Mouse (Mus musculus) kidney, adult 9 months (tissue): Measurements from ENCODE around the gene Gm14325.
"Not testable (repeated sequence)": the region's sequence is repeated elsewhere in the genome, so short reads cannot be mapped to it uniquely, and the experiment has no call there.

ENCODE experiments used
- DNase-seq: peaks from one replicate; pipeline ENCODE4 v3.0.0; 2022

The Gm14325 gene

GRCm38 (mm10) chr2:177839901-177840663 lies at the start of gene Gm14325:
Gene Gm14325, minus strand, starts transcription at chr2:177840336.
- peak; percentile 91 for DNase-seq

GRCm38 (mm10) chr2:177887743-177888142 lies 47.6 kb upstream of the Gm14325 start:
- DNase-seq: not testable (repeated sequence)

- not testable (repeated sequence) for DNase-seq
Measured at GRCm38 (mm10) chr2:177862254-177862653, 22.1 kb upstream of the Gm14325 start.

- DNase-seq: not testable (repeated sequence)
Measured at GRCm38 (mm10) chr2:177843666-177844065, 3.5 kb upstream of the Gm14325 start.

GRCm38 (mm10) chr2:177836756-177837155 lies 3.4 kb downstream of the Gm14325 start:
- DNase-seq: not testable (repeated sequence)

GRCm38 (mm10) chr2:177835733-177836536 lies 4.2 kb downstream of the Gm14325 start:
- DNase-seq: not testable (repeated sequence)

GRCm38 (mm10) chr2:177821952-177822351 lies 18.2 kb downstream of the Gm14325 start:
- peak; percentile 58 for DNase-seq

- DNase-seq: not testable (repeated sequence)
Measured at GRCm38 (mm10) chr2:177806170-177806569, 34.0 kb downstream of the Gm14325 start.

GRCm38 (mm10) chr2:177787351-177787750 lies 52.8 kb downstream of the Gm14325 start:
- DNase-seq: not testable (repeated sequence)
